Mouse (Mus musculus) testis, adult 2 months (tissue): ENCODE measurements around the gene Aqp7.

ENCODE experiments used
- CTCF ChIP-seq: fragments of 200-500 bp; IDR thresholded peaks from 2 replicates; pipeline ENCODE4 v1.5.1; 2012; ENCODE audit warnings: low read depth, mild to moderate bottlenecking, inconsistent platforms, low read length, moderate library complexity; ENCODE audit not compliant: control insufficient read depth, insufficient read depth, insufficient replicate concordance
- POLR2A ChIP-seq: fragments of 200-500 bp; IDR thresholded peaks from 2 replicates; pipeline ENCODE4 v1.6.1; 2012; ENCODE audit warnings: low read depth, mild to moderate bottlenecking, inconsistent platforms, low read length, moderate library complexity; ENCODE audit not compliant: control insufficient read depth

DNA sequence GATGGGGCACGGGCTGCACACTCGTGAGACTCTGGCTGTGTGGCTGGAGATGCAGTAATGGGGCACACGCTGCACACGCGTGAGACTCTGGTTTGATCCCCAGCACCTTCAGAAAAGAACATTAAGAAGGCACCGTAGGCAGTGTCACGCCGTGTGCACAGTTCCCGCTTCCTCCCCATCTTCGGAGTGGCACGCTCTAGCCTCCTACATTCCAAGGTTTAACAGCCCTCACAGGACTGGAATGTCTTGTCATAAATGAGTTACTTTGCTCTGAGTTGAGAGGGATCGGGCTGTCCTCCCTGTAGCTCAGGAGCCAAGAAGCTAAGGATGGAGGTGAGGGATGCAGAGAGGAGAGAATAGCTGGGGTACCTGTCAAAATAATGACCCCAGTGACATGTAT is 5.1 kb downstream of the Aqp7 start:
- no peak for TF ChIP-seq CTCF
- TF ChIP-seq POLR2A: no peak
